Mouse (Mus musculus) cerebellum, postnatal 36 days (tissue): ENCODE measurements around the gene Kbtbd4.

ENCODE experiments used
- DNase-seq, 2 experiments: peaks; one replicate each; pipeline ENCODE4 v3.0.0; 2021 to 2022; ENCODE audit warnings: mixed read lengths in 2 of 2

Kbtbd4 gene

GRCm38 (mm10) chr2:90960012-90960411 lies 55.5 kb downstream of the Kbtbd4 start:
- DNase-seq, result no peak
